ENCODE assay signal across 8 mouse cellular contexts in genomic region chr12:76368201-76368789, GRCm38 (mm10). TPM values are rescaled to one million over a fixed set of nuclear protein-coding genes. Genes with fewer than 3 reads are reported as not detected.
A peak's percentile ranks its signal among the peaks of the same experiment; 100 is the strongest.
DNase-seq lines count a peak whose midpoint lies in the region; ATAC-seq and TF ChIP-seq lines count a peak whose summit lies in the region.

No protein-coding gene starts in this region.

- TF ChIP-seq POLR2A in kidney, adult 2 months (IDR thresholded peaks at IDR 0.05; ENCODE audit: low read depth, low read length): no peak
- TF ChIP-seq POLR2A in ES-Bruce4 (IDR thresholded peaks at IDR 0.05; ENCODE audit: insufficient read depth, low read length): no peak

- no peaks in the 10 kb centered on the region for H3K9me3 ChIP-seq in ES-Bruce4 (replicated peaks; ENCODE audit: control insufficient read depth, insufficient read depth, low read length, poor library complexity, severe bottlenecking)
- no peaks in the 10 kb centered on the region for H3K9me3 ChIP-seq in forebrain, embryonic 10.5 days
- no peaks in the 10 kb centered on the region for H3K9me3 ChIP-seq in liver, embryonic 12.5 days (replicated peaks)

- no peak overlapping the region for H3K27ac ChIP-seq in kidney, adult 2 months (ENCODE audit: insufficient read depth, low read depth, low read length)
- H3K27ac ChIP-seq in ES-Bruce4 (ENCODE audit: insufficient read depth, low read length): no peak overlapping the region
- H3K27ac ChIP-seq in forebrain, embryonic 10.5 days: peak overlapping the region; percentile 100
- peak overlapping the region; percentile 99 for H3K27ac ChIP-seq in liver, embryonic 12.5 days

- no peaks in the 10 kb centered on the region for H3K27me3 ChIP-seq in kidney, adult 2 months (replicated peaks; ENCODE audit: control insufficient read depth, insufficient read depth, low read length)
- H3K27me3 ChIP-seq in ES-Bruce4 (ENCODE audit: control insufficient read depth, insufficient read depth, low read length, poor library complexity, severe bottlenecking): no peaks in the 10 kb centered on the region
- no peaks in the 10 kb centered on the region for H3K27me3 ChIP-seq in forebrain, embryonic 10.5 days (ENCODE audit: poor library complexity, severe bottlenecking)
- no peaks in the 10 kb centered on the region for H3K27me3 ChIP-seq in liver, embryonic 12.5 days (replicated peaks)

- WGBS in kidney, adult 2 months: 27% methylated on average over 9 of the region's 9 CpGs
- 8% methylated on average over 9 of the region's 9 CpGs for WGBS in forebrain, embryonic 10.5 days
- 7% methylated on average over 9 of the region's 9 CpGs for WGBS in liver, embryonic 12.5 days (ENCODE audit: insufficient replicate concordance)

- peaks cover 21% of the 10 kb centered on the region; the same call in 1 of the 2 replicates for H3K4me1 ChIP-seq in kidney, adult 2 months (ENCODE audit: control insufficient read depth, insufficient read depth, low read length)
- H3K4me1 ChIP-seq in ES-Bruce4 (ENCODE audit: control insufficient read depth, insufficient read depth, low read length): no peaks in the 10 kb centered on the region
- H3K4me1 ChIP-seq in forebrain, embryonic 10.5 days: peaks cover 49% of the 10 kb centered on the region
- H3K4me1 ChIP-seq in liver, embryonic 12.5 days: peaks cover 70% of the 10 kb centered on the region

- no peak for TF ChIP-seq EP300 in ES-Bruce4 (IDR thresholded peaks at IDR 0.05; ENCODE audit: insufficient read depth, low read depth, low read length)

- H3K4me2 ChIP-seq in liver, embryonic 12.5 days: peak overlapping the region; percentile 94

- H3K36me3 ChIP-seq in kidney, adult 2 months (ENCODE audit: control insufficient read depth, insufficient read depth, low read length): no peaks in the 10 kb centered on the region
- no peaks in the 10 kb centered on the region for H3K36me3 ChIP-seq in ES-Bruce4 (ENCODE audit: control insufficient read depth, insufficient read depth, low read length, poor library complexity, severe bottlenecking)
- peaks cover 15% of the 10 kb centered on the region for H3K36me3 ChIP-seq in forebrain, embryonic 10.5 days (replicated peaks)
- peaks cover 5% of the 10 kb centered on the region; the same call in 1 of the 2 replicates for H3K36me3 ChIP-seq in liver, embryonic 12.5 days

- DNase-seq in kidney, adult 2 months: no peak
- no peak for DNase-seq in kidney, postnatal 10 days
- DNase-seq in forebrain, embryonic 10.5 days (ENCODE audit: extremely low spot score, low spot score): no peak
- no peak for DNase-seq in c-Kit-positive CD71-positive TER-119-positive erythroid progenitor cells, embryonic 14.5 days (ENCODE audit: low spot score)
- no peak for DNase-seq in Muller cell, postnatal 12 days (ENCODE audit: inconsistent ontology term)
- DNase-seq in MN1 (ENCODE audit: low spot score): no peak

- TF ChIP-seq CTCF in kidney, adult 2 months (conservative IDR thresholded peaks at IDR 0.05; ENCODE audit: insufficient read depth, insufficient read length, low read depth, low read length): no peak
- no peak for TF ChIP-seq CTCF in ES-Bruce4 (IDR thresholded peaks at IDR 0.05; ENCODE audit: low read depth, low read length)

- H3K9ac ChIP-seq in ES-Bruce4 (ENCODE audit: low read depth, poor library complexity, severe bottlenecking): peak overlapping the region; percentile 92
- peak overlapping the region; percentile 99 for H3K9ac ChIP-seq in liver, embryonic 12.5 days

- no peak for ATAC-seq in liver, embryonic 12.5 days

- peak overlapping the region; percentile 78 for H3K4me3 ChIP-seq in kidney, adult 2 months (ENCODE audit: insufficient read depth, low read depth, low read length)
- peak overlapping the region; percentile 83 for H3K4me3 ChIP-seq in ES-Bruce4 (ENCODE audit: low read depth, low read length)
- H3K4me3 ChIP-seq in forebrain, embryonic 10.5 days: peak overlapping the region; percentile 96
- H3K4me3 ChIP-seq in liver, embryonic 12.5 days: peak overlapping the region; percentile 96

RNA-seq across cellular contexts. Expression of gene Zbtb25, which starts 1.1 kb away (rescaled TPM):
- polyA plus RNA-seq in kidney, adult 2 months (2012; rRNA removed): 4.9 and 5.9 TPM in 2 replicates
- polyA plus RNA-seq in ES-Bruce4 (2011; ENCODE audit: insufficient read depth, insufficient read length, low read depth, missing spikeins): 23.1 and 30.8 TPM in 2 replicates
- 18.6 and 20.1 TPM in 2 replicates for polyA plus RNA-seq in forebrain, embryonic 10.5 days (2016; fragmentation: Nextera tagmentation; extraction: Ambion mirVana)
- polyA plus RNA-seq in liver, embryonic 12.5 days (2016; fragmentation: Nextera tagmentation; extraction: Ambion mirVana): 10.3 and 10.8 TPM in 2 replicates

RNA-seq across cellular contexts. Expression of gene Zbtb1, which starts 1.8 kb away (rescaled TPM):
- polyA plus RNA-seq in kidney, adult 2 months (2012; rRNA removed): 1.5 and 1.6 TPM in 2 replicates
- polyA plus RNA-seq in ES-Bruce4 (2011; ENCODE audit: insufficient read depth, insufficient read length, low read depth, missing spikeins): 5.8 and 6.1 TPM in 2 replicates
- 8.0 and 8.4 TPM in 2 replicates for polyA plus RNA-seq in forebrain, embryonic 10.5 days (2016; fragmentation: Nextera tagmentation; extraction: Ambion mirVana)
- 7.3 and 8.2 TPM in 2 replicates for polyA plus RNA-seq in liver, embryonic 12.5 days (2016; fragmentation: Nextera tagmentation; extraction: Ambion mirVana)

RNA-seq across cellular contexts. Expression of gene Hspa2, which starts 35.7 kb away (rescaled TPM):
- 11.8 and 14.0 TPM in 2 replicates for polyA plus RNA-seq in kidney, adult 2 months (2012; rRNA removed)
- 8.2 and 8.7 TPM in 2 replicates for polyA plus RNA-seq in ES-Bruce4 (2011; ENCODE audit: insufficient read depth, insufficient read length, low read depth, missing spikeins)
- 3.1 and 3.7 TPM in 2 replicates for polyA plus RNA-seq in forebrain, embryonic 10.5 days (2016; fragmentation: Nextera tagmentation; extraction: Ambion mirVana)
- 2.1 and 2.9 TPM in 2 replicates for polyA plus RNA-seq in liver, embryonic 12.5 days (2016; fragmentation: Nextera tagmentation; extraction: Ambion mirVana)

RNA-seq across cellular contexts. Expression of gene Akap5, which starts 43.6 kb away (rescaled TPM):
- 0.19 and 0.27 TPM in 2 replicates for polyA plus RNA-seq in kidney, adult 2 months (2012; rRNA removed)
- polyA plus RNA-seq in ES-Bruce4 (2011; ENCODE audit: insufficient read depth, insufficient read length, low read depth, missing spikeins): 9.3 and 11.1 TPM in 2 replicates
- 2.6 and 3.1 TPM in 2 replicates for polyA plus RNA-seq in forebrain, embryonic 10.5 days (2016; fragmentation: Nextera tagmentation; extraction: Ambion mirVana)
- polyA plus RNA-seq in liver, embryonic 12.5 days (2016; fragmentation: Nextera tagmentation; extraction: Ambion mirVana): 0.98 and 1.0 TPM in 2 replicates

RNA-seq across cellular contexts. Expression of gene Ppp1r36, which starts 49.0 kb away (rescaled TPM):
- 0.23 and 0.31 TPM in 2 replicates for polyA plus RNA-seq in kidney, adult 2 months (2012; rRNA removed)
- polyA plus RNA-seq in ES-Bruce4 (2011; ENCODE audit: insufficient read depth, insufficient read length, low read depth, missing spikeins): 1.1 and 2.1 TPM in 2 replicates
- 0.30 and 0.47 TPM in 2 replicates for polyA plus RNA-seq in forebrain, embryonic 10.5 days (2016; fragmentation: Nextera tagmentation; extraction: Ambion mirVana)
- 0.18 and 0.29 TPM in 2 replicates for polyA plus RNA-seq in liver, embryonic 12.5 days (2016; fragmentation: Nextera tagmentation; extraction: Ambion mirVana)

Comparison
In these comparisons a context has a peak if more than half of its experiments do, and no peak if none do; other contexts are left out.
1. H3K27ac ChIP-seq: peak in forebrain, embryonic 10.5 days (single experiment) and liver, embryonic 12.5 days (single experiment); none in kidney, adult 2 months (single experiment) and ES-Bruce4 (single experiment).
2. Peak in every context shown above with its lines, with median percentiles within 50 percentile points of each other: H3K4me3 ChIP-seq.